Mouse (Mus musculus): ENCODE measurements around the gene Cdkn2aipnl. TPM values are rescaled to one million over a fixed set of nuclear protein-coding genes. Genes with fewer than 3 reads are reported as not detected.

Cdkn2aipnl gene
- polyA plus RNA-seq, 1 experiment from 2014 or later, result 63.8 TPM

DNA sequence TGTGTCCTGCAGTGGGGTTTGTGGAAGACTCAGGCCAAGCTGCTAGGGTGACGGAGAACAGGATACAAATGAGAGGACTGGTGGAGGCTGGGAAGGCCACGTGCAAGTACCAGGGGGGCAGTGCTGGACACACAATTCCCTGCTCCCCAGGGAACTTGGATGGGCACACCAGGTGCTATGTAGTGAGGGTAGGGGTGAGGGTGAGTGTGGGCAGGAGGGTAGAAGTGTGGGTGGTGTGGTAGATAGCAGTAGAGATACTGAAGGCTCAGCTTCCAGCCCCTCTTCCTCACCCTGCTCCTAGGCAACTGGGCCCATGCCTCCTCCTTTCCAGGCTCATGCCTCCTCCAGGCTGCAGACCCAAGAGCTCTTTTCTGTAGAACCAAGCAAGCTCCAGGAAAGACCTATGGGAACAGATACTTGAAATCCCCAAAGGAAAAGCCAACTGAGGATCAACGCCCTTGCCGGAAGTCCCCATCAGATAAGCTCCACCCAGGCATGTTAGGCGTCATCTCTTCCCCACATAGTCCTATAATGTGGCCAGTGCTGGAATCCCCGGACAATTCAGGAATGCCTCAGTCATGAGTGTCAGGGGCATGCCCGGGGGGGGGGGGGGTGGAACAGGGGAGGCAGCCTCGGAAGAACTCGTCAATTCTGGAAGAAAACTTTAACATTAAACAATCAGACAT is 18.2 kb upstream of the Cdkn2aipnl start:
- whole genome bisulfite sequencing, result 50% methylated on average over 9 of the region's 9 CpGs
- no peak overlapping the region for H3K4me3 ChIP-seq
- no peak overlapping the region for H3K27ac ChIP-seq (replicated peaks)
- no peak for ATAC-seq (ENCODE audit: extremely low read depth, insufficient number of reproducible peaks, low FRiP score, low TSS enrichment)
- H3K9me3 ChIP-seq, result no peaks in the 10 kb centered on the region
- peaks cover 24% of the 10 kb centered on the region for H3K4me1 ChIP-seq
- peaks cover 31% of the 10 kb centered on the region for H3K27me3 ChIP-seq (replicated peaks)
- H3K9ac ChIP-seq, result no peak overlapping the region
- no peak overlapping the region for H3K4me2 ChIP-seq
- no peaks in the 10 kb centered on the region for H3K36me3 ChIP-seq

GRCm38 (mm10) chr11:51949919-51950318 is 17.5 kb upstream of the Cdkn2aipnl start:
- no peak overlapping the region for H3K4me3 ChIP-seq
- ATAC-seq (ENCODE audit: extremely low read depth, insufficient number of reproducible peaks, low FRiP score, low TSS enrichment), result no peak
- H3K27ac ChIP-seq (replicated peaks), result no peak overlapping the region
- H3K4me2 ChIP-seq, result no peak overlapping the region
- no peaks in the 10 kb centered on the region for H3K36me3 ChIP-seq
- 81% methylated on average over 9 of the region's 9 CpGs for WGBS
- H3K27me3 ChIP-seq (replicated peaks), result peaks cover 32% of the 10 kb centered on the region
- peaks cover 3% of the 10 kb centered on the region; the same call in 1 of the 2 replicates for H3K9me3 ChIP-seq
- peaks cover 21% of the 10 kb centered on the region for H3K4me1 ChIP-seq
- H3K9ac ChIP-seq, result no peak overlapping the region

GRCm38 (mm10) chr11:51951861-51952420 is 15.5 kb upstream of the Cdkn2aipnl start:
- H3K4me1 ChIP-seq, result peaks cover 12% of the 10 kb centered on the region; the same call in 1 of the 2 replicates
- no peak overlapping the region for H3K4me2 ChIP-seq
- ATAC-seq (ENCODE audit: extremely low read depth, insufficient number of reproducible peaks, low FRiP score, low TSS enrichment), result no peak
- no peaks in the 10 kb centered on the region for H3K36me3 ChIP-seq
- peaks cover 4% of the 10 kb centered on the region; the same call in 1 of the 2 replicates for H3K9me3 ChIP-seq
- 37% methylated on average over 5 of the region's 5 CpGs for WGBS
- no peak overlapping the region for H3K4me3 ChIP-seq
- H3K27me3 ChIP-seq (replicated peaks), result peaks cover 29% of the 10 kb centered on the region
- H3K27ac ChIP-seq (replicated peaks), result no peak overlapping the region
- no peak overlapping the region for H3K9ac ChIP-seq

- no peak overlapping the region for H3K9ac ChIP-seq
- no peak for ATAC-seq (ENCODE audit: extremely low read depth, insufficient number of reproducible peaks, low FRiP score, low TSS enrichment)
- no peaks in the 10 kb centered on the region for H3K36me3 ChIP-seq
- H3K4me3 ChIP-seq, result no peak overlapping the region
- no peak overlapping the region for H3K27ac ChIP-seq (replicated peaks)
- peaks cover 30% of the 10 kb centered on the region for H3K27me3 ChIP-seq (replicated peaks)
- WGBS, result 53% methylated on average over 9 of the region's 9 CpGs
- H3K4me2 ChIP-seq, result 0 out of 2 replicates have a peak overlapping the region, but pooled peaks have one; percentile 18
- peaks cover 4% of the 10 kb centered on the region; the same call in 1 of the 2 replicates for H3K9me3 ChIP-seq
- H3K4me1 ChIP-seq, result peaks cover 12% of the 10 kb centered on the region; the same call in 1 of the 2 replicates
These were observed 11.3 kb upstream of the Cdkn2aipnl start for GRCm38 (mm10) chr11:51956112-51956511.

DNA sequence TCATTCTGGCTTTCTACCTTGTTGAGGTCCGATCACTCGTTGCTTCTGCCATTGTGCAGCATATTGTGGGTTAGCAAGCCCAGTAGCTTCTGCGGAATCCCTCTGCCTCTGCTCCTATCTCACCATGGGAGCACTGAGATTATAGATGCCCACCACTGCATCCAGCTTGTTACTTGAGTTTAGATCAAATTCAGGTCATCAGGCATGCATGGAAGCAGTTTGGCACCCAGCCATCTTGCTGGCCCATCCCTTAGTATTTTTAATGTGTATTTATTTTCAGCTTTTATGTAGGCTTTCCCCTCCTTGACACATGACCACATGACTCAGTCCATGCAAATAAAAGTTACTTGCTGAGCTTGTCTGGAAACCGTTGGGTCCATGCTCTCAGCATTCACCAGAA is 9.7 kb upstream of the Cdkn2aipnl start:
- Histone ChIP-seq H3K9ac (no peak overlapping the region), H3K4me3 (no peak overlapping the region), H3K36me3 (no peaks in the 10 kb centered on the region), H3K4me1 (0 out of 2 replicates have a peak, but pooled peaks cover 4% of the 10 kb centered on the region), H3K4me2 (no peak overlapping the region), H3K9me3 (peaks cover 4% of the 10 kb centered on the region; the same call in 1 of the 2 replicates), H3K27ac (replicated peaks) (no peak overlapping the region), H3K27me3 (replicated peaks) (peaks cover 32% of the 10 kb centered on the region)
- WGBS, result 88% methylated on average over 4 of the region's 4 CpGs
- no peak for ATAC-seq (ENCODE audit: extremely low read depth, insufficient number of reproducible peaks, low FRiP score, low TSS enrichment)

GRCm38 (mm10) chr11:51959511-51959910 is 8.0 kb upstream of the Cdkn2aipnl start:
- peaks cover 4% of the 10 kb centered on the region; the same call in 1 of the 2 replicates for H3K9me3 ChIP-seq
- H3K27ac ChIP-seq (replicated peaks), result no peak overlapping the region
- H3K36me3 ChIP-seq, result no peaks in the 10 kb centered on the region
- H3K4me1 ChIP-seq, result 0 out of 2 replicates have a peak, but pooled peaks cover 4% of the 10 kb centered on the region
- no peak overlapping the region for H3K9ac ChIP-seq
- no peak overlapping the region for H3K4me2 ChIP-seq
- no peak for ATAC-seq (ENCODE audit: extremely low read depth, insufficient number of reproducible peaks, low FRiP score, low TSS enrichment)
- peaks cover 28% of the 10 kb centered on the region for H3K27me3 ChIP-seq (replicated peaks)
- WGBS, result 72% methylated on average over 5 of the region's 5 CpGs
- H3K4me3 ChIP-seq, result no peak overlapping the region

DNA sequence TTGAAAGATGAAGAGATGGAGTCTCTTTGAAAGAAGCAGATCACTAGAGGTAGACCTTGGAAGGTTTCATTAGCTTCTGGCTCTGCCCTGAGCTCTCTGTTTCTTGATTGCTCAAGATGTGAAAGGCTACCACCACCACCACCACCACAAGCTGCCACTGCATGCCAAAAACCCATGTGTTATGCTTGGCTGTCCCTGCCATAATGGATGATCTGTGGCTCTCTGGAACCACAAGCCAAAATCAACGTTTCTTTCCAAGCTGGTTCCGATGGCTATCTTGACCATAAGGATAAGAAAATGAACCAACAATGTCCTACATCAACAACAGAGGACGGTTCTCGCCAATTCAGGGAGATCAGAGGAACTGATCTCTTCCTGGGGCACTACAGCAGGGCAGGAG is 7.4 kb upstream of the Cdkn2aipnl start:
- H3K27ac ChIP-seq (replicated peaks), result no peak overlapping the region
- no peak overlapping the region for H3K4me2 ChIP-seq
- H3K36me3 ChIP-seq, result no peaks in the 10 kb centered on the region
- WGBS, result 67% methylated on average over 4 of the region's 4 CpGs
- ATAC-seq (ENCODE audit: extremely low read depth, insufficient number of reproducible peaks, low FRiP score, low TSS enrichment), result no peak
- 0 out of 2 replicates have a peak, but pooled peaks cover 4% of the 10 kb centered on the region for H3K4me1 ChIP-seq
- no peaks in the 10 kb centered on the region for H3K9me3 ChIP-seq
- H3K27me3 ChIP-seq (replicated peaks), result peaks cover 30% of the 10 kb centered on the region
- H3K9ac ChIP-seq, result no peak overlapping the region
- H3K4me3 ChIP-seq, result no peak overlapping the region

DNA sequence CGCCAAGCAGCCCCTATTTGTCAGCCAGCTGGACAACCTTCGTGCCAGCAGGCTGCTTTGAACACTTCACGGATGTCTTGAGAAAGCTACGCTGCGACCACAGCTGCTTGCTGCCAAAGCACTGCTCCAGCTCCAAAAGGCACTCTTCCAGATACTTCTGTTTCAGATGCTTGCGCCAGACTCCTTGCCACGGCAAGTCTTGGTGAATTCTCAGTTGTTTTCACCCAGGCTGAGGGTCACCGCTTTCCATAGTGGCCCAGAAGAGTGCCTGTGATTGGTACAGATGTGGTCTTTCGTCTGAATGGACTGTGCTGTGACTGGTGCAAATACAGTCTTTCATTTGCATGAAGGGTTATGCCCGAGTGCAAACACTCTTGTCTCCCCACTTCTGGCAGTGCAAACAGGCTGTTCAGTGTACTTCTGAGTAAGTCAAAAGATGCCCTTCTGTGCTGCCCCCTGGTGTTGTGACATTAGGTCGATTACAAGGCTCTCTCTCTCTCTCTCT is 6.4 kb upstream of the Cdkn2aipnl start:
- no peak overlapping the region for H3K27ac ChIP-seq (replicated peaks)
- H3K4me2 ChIP-seq, result no peak overlapping the region
- H3K4me1 ChIP-seq, result 0 out of 2 replicates have a peak, but pooled peaks cover 3% of the 10 kb centered on the region
- WGBS, result 64% methylated on average over 11 of the region's 11 CpGs
- H3K36me3 ChIP-seq, result no peaks in the 10 kb centered on the region
- H3K9ac ChIP-seq, result no peak overlapping the region
- peaks cover 26% of the 10 kb centered on the region for H3K27me3 ChIP-seq (replicated peaks)
- ATAC-seq (ENCODE audit: extremely low read depth, insufficient number of reproducible peaks, low FRiP score, low TSS enrichment), result no peak
- no peaks in the 10 kb centered on the region for H3K9me3 ChIP-seq
- H3K4me3 ChIP-seq, result no peak overlapping the region

- 78% methylated on average over 8 of the region's 8 CpGs for WGBS
- H3K9me3 ChIP-seq, result no peaks in the 10 kb centered on the region
- no peak overlapping the region for H3K4me2 ChIP-seq
- H3K4me1 ChIP-seq, result no peaks in the 10 kb centered on the region
- H3K36me3 ChIP-seq, result no peaks in the 10 kb centered on the region
- no peak overlapping the region for H3K9ac ChIP-seq
- peaks cover 23% of the 10 kb centered on the region for H3K27me3 ChIP-seq (replicated peaks)
- H3K4me3 ChIP-seq, result no peak overlapping the region
- H3K27ac ChIP-seq (replicated peaks), result no peak overlapping the region
- ATAC-seq (ENCODE audit: extremely low read depth, insufficient number of reproducible peaks, low FRiP score, low TSS enrichment), result no peak
These were observed 5.7 kb upstream of the Cdkn2aipnl start for GRCm38 (mm10) chr11:51961761-51962160.

GRCm38 (mm10) chr11:51962277-51962676 is 5.2 kb upstream of the Cdkn2aipnl start:
- 87% methylated on average over 7 of the region's 7 CpGs for WGBS
- no peaks in the 10 kb centered on the region for H3K4me1 ChIP-seq

DNA sequence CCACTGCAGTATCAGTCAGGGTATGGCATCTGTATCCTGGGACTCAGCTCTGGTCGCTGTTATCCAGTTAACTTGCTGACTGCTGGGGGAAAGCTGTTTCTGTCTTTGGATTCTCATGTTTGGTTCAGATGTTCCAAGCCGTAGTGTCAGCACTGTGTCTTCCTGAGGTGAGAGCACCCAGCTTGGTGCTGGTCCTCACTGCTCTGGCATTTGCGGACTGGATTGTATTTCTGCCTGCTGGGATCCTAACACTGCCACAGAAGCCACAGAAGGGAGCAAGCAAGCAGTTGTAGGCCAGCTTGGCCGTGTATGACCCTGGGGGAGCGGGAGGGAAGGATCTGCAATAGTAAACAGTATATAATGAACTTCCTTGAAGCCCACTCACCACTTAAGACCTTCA is 810 bp upstream of the Cdkn2aipnl start:
- Histone ChIP-seq H3K36me3 (peaks cover 24% of the 10 kb centered on the region), H3K4me3 (no peak overlapping the region), H3K4me1 (peaks cover 12% of the 10 kb centered on the region), H3K9ac (no peak overlapping the region), H3K9me3 (no peaks in the 10 kb centered on the region), H3K4me2 (no peak overlapping the region), H3K27me3 (replicated peaks) (peaks cover 16% of the 10 kb centered on the region), H3K27ac (replicated peaks) (no peak overlapping the region)
- 64% methylated on average over 5 of the region's 5 CpGs for WGBS
- no peak for ATAC-seq (ENCODE audit: extremely low read depth, insufficient number of reproducible peaks, low FRiP score, low TSS enrichment)

More at GRCm38 (mm10) chr11:51962277-51962676, 5.2 kb upstream of the Cdkn2aipnl start:
- Histone ChIP-seq H3K4me3 (no peak overlapping the region), H3K4me2 (no peak overlapping the region), H3K27ac (replicated peaks) (no peak overlapping the region), H3K9me3 (no peaks in the 10 kb centered on the region), H3K9ac (no peak overlapping the region), H3K36me3 (no peaks in the 10 kb centered on the region), H3K27me3 (replicated peaks) (peaks cover 19% of the 10 kb centered on the region)
- no peak for ATAC-seq (ENCODE audit: extremely low read depth, insufficient number of reproducible peaks, low FRiP score, low TSS enrichment)
